Mouse (Mus musculus): ENCODE measurements around the gene Arid4a.

- TF ChIP-seq POLR2A (IDR thresholded peaks at IDR 0.05; ENCODE audit: control insufficient read depth in 1 of 2, insufficient read depth in 1 of 2, low read depth in 1 of 2, low read length in 2 of 2, poor library complexity in 1 of 2): no peak
- TF ChIP-seq ZNF384 (IDR thresholded peaks at IDR 0.05; ENCODE audit: low read depth, low read length): no peak
- no peak for TF ChIP-seq TAL1 (IDR thresholded peaks at IDR 0.05; ENCODE audit: low read length)
- no peak for TF ChIP-seq MEF2A (IDR thresholded peaks at IDR 0.05; ENCODE audit: extremely low read depth, insufficient replicate concordance, low read depth, low read length, poor library complexity, severe bottlenecking)
- TF ChIP-seq RCOR1 (IDR thresholded peaks at IDR 0.05; ENCODE audit: low read depth, low read length): no peak
- TF ChIP-seq CTCF (IDR thresholded peaks at IDR 0.05 in 2 of 3, conservative IDR thresholded peaks at IDR 0.05 in 1 of 3; ENCODE audit: control insufficient read depth in 1 of 3, insufficient read depth in 1 of 3, low read depth in 2 of 3, low read length in 3 of 3, poor library complexity in 1 of 3, severe bottlenecking in 1 of 3): no peak
- peak; percentile 53; the same call in 1 of the 2 replicates for TF ChIP-seq HCFC1 (IDR thresholded peaks at IDR 0.05; ENCODE audit: low read depth, low read length)
Observed at GRCm38 (mm10) chr12:71048117-71048516, 32.3 kb downstream of the Arid4a start.
